In genomic region chr1:75345036-75345935, GRCm38 (mm10) we compare ENCODE assay signal across 9 mouse cellular contexts. TPM values are rescaled to one million over a fixed set of nuclear protein-coding genes. Genes with fewer than 3 reads are reported as not detected.
DNase-seq lines count a peak whose midpoint lies in the region; ATAC-seq and TF ChIP-seq lines count a peak whose summit lies in the region.
"Had no signal": no experiment of that assay in that cellular context is flagged by ENCODE, and none has a peak within 500 bp of the region (broad histone marks: within the 10 kb centered on the region; RNA-seq: fewer than 3 reads in every experiment).

No protein-coding gene starts in this region.

- DNase-seq in spleen, adult 2 months (ENCODE audit: low read depth in 1 of 2, low spot score in 2 of 2) = no peak
- no peak for DNase-seq in spleen, postnatal 10 days (ENCODE audit: low spot score in 2 of 2)
- peak; percentile 69 for DNase-seq in kidney, postnatal 0 days (ENCODE audit: low spot score)
- DNase-seq in yolk sac, embryonic 10.5 days (ENCODE audit: low spot score) = peak; percentile 27
- DNase-seq in thymus, postnatal 14 days = no peak

- no peak overlapping the region for H3K4me3 ChIP-seq in forebrain, embryonic 13.5 days
- H3K4me3 ChIP-seq in forebrain, embryonic 16.5 days (replicated peaks; ENCODE audit: low read length) = no peak overlapping the region
- no peak overlapping the region for H3K4me3 ChIP-seq in spleen, adult 2 months (ENCODE audit: extremely low read depth, insufficient read depth, insufficient read length)
- no peak overlapping the region for H3K4me3 ChIP-seq in kidney, postnatal 0 days (replicated peaks; ENCODE audit: low read depth, low read length)
- H3K4me3 ChIP-seq: liver, embryonic 15.5 days had no signal

- H3K9ac ChIP-seq in forebrain, embryonic 13.5 days = no peak overlapping the region
- no peak overlapping the region for H3K9ac ChIP-seq in forebrain, embryonic 16.5 days (replicated peaks; ENCODE audit: low read depth, low read length)
- H3K9ac ChIP-seq in kidney, postnatal 0 days (ENCODE audit: low read depth, low read length) = 0 out of 2 replicates have a peak overlapping the region, but pooled peaks have one; percentile 23
- H3K9ac ChIP-seq: liver, embryonic 15.5 days had no signal

- no peak for TF ChIP-seq CTCF in spleen, adult 2 months (IDR thresholded peaks at IDR 0.05; ENCODE audit: extremely low read depth, insufficient read depth, insufficient read length, insufficient replicate concordance)
- peak; percentile 40 for TF ChIP-seq CTCF in kidney, postnatal 0 days (IDR thresholded peaks at IDR 0.05; ENCODE audit: low read depth)

- no peak for TF ChIP-seq POLR2A in spleen, adult 2 months (IDR thresholded peaks at IDR 0.05; ENCODE audit: low read depth, low read length)

- 32% methylated on average over 20 of the region's 20 CpGs for WGBS in forebrain, embryonic 13.5 days
- WGBS in forebrain, embryonic 16.5 days = 31% methylated on average over 20 of the region's 20 CpGs
- WGBS in spleen, adult 2 months = 66% methylated on average over 20 of the region's 20 CpGs
- WGBS in kidney, postnatal 0 days = 20% methylated on average over 20 of the region's 20 CpGs

- peaks cover 11% of the 10 kb centered on the region; the same call in 1 of the 2 replicates for H3K4me1 ChIP-seq in forebrain, embryonic 13.5 days
- H3K4me1 ChIP-seq in forebrain, embryonic 16.5 days (replicated peaks; ENCODE audit: control insufficient read depth, insufficient read depth, low read length) = peaks cover 4% of the 10 kb centered on the region; the same call in 1 of the 2 replicates
- no peaks in the 10 kb centered on the region for H3K4me1 ChIP-seq in spleen, adult 2 months (ENCODE audit: control insufficient read depth, insufficient read depth, insufficient read length)
- peaks cover 23% of the 10 kb centered on the region for H3K4me1 ChIP-seq in kidney, postnatal 0 days (replicated peaks; ENCODE audit: insufficient read depth, low read length)
- H3K4me1 ChIP-seq: liver, embryonic 15.5 days had no signal

- H3K27ac ChIP-seq in forebrain, embryonic 13.5 days = no peak overlapping the region
- no peak overlapping the region for H3K27ac ChIP-seq in forebrain, embryonic 16.5 days (ENCODE audit: low read length)
- H3K27ac ChIP-seq in spleen, adult 2 months (ENCODE audit: insufficient read depth, low read length) = peak overlapping the region; percentile 41
- peak overlapping the region; percentile 82 for H3K27ac ChIP-seq in kidney, postnatal 0 days
- H3K27ac ChIP-seq: liver, embryonic 15.5 days had no signal

- no peaks in the 10 kb centered on the region for H3K9me3 ChIP-seq in forebrain, embryonic 13.5 days (replicated peaks)
- H3K9me3 ChIP-seq in forebrain, embryonic 16.5 days (ENCODE audit: control insufficient read depth, low read length) = no peaks in the 10 kb centered on the region
- H3K9me3 ChIP-seq in kidney, postnatal 0 days (replicated peaks; ENCODE audit: low read length) = no peaks in the 10 kb centered on the region
- H3K9me3 ChIP-seq: liver, embryonic 15.5 days had no signal

- peaks cover 28% of the 10 kb centered on the region for H3K27me3 ChIP-seq in forebrain, embryonic 13.5 days
- H3K27me3 ChIP-seq in forebrain, embryonic 16.5 days (replicated peaks; ENCODE audit: control insufficient read depth, insufficient read depth, low read length) = no peaks in the 10 kb centered on the region
- no peaks in the 10 kb centered on the region for H3K27me3 ChIP-seq in spleen, adult 2 months (ENCODE audit: control insufficient read depth, insufficient read depth, low read length)
- no peaks in the 10 kb centered on the region for H3K27me3 ChIP-seq in kidney, postnatal 0 days (ENCODE audit: insufficient read depth, low read length)

- no peak for ATAC-seq in forebrain, embryonic 13.5 days
- ATAC-seq in forebrain, embryonic 16.5 days = no peak
- no peak; the same call in 1 of the 2 replicates for ATAC-seq in kidney, postnatal 0 days (replicated peaks; ENCODE audit: low FRiP score, low read depth)
- no peak for ATAC-seq in megakaryocyte, adult 5-6 weeks (ENCODE audit: poor library complexity, severe bottlenecking)

- no peaks in the 10 kb centered on the region for H3K36me3 ChIP-seq in forebrain, embryonic 13.5 days (ENCODE audit: poor library complexity, severe bottlenecking)
- no peaks in the 10 kb centered on the region for H3K36me3 ChIP-seq in forebrain, embryonic 16.5 days (ENCODE audit: control insufficient read depth, insufficient read depth)
- no peaks in the 10 kb centered on the region for H3K36me3 ChIP-seq in spleen, adult 2 months (ENCODE audit: control insufficient read depth, insufficient read depth, low read length)
- no peaks in the 10 kb centered on the region for H3K36me3 ChIP-seq in kidney, postnatal 0 days (ENCODE audit: insufficient read depth, low read length)
- H3K36me3 ChIP-seq: liver, embryonic 15.5 days had no signal

- H3K4me2 ChIP-seq in forebrain, embryonic 13.5 days = 0 out of 2 replicates have a peak overlapping the region, but pooled peaks have one; percentile 24
- H3K4me2 ChIP-seq in forebrain, embryonic 16.5 days (ENCODE audit: low read length) = no peak overlapping the region
- H3K4me2 ChIP-seq in kidney, postnatal 0 days (ENCODE audit: low read length) = peak overlapping the region; percentile 27
- H3K4me2 ChIP-seq: liver, embryonic 15.5 days had no signal

RNA-seq across cellular contexts. Expression of gene Des, which starts 14.8 kb away (rescaled TPM):
- polyA plus RNA-seq in forebrain, embryonic 13.5 days (2015; fragmentation: Nextera tagmentation; extraction: Ambion mirVana) = 0.81 and 1.1 TPM in 2 replicates
- polyA plus RNA-seq in forebrain, embryonic 16.5 days (2015; fragmentation: Nextera tagmentation; extraction: Ambion mirVana) = 1.2 and 1.5 TPM in 2 replicates
- polyA plus RNA-seq in spleen, adult 2 months (2012; rRNA removed) = 40.5 and 49.3 TPM in 2 replicates
- 18.6 and 19.1 TPM in 2 replicates for polyA plus RNA-seq in kidney, postnatal 0 days (2015; fragmentation: Nextera tagmentation; extraction: Ambion mirVana)
- not detected in 2 replicates for total RNA-seq in megakaryocyte, adult 5-6 weeks (2015)
- total RNA-seq in megakaryocyte, adult 5-6 weeks (2017) = not detected in 2 replicates

RNA-seq across cellular contexts. Expression of gene Dnpep, which starts 27.5 kb away (rescaled TPM):
- 140 and 142 TPM in 2 replicates for polyA plus RNA-seq in forebrain, embryonic 13.5 days (2015; fragmentation: Nextera tagmentation; extraction: Ambion mirVana)
- 146 and 150 TPM in 2 replicates for polyA plus RNA-seq in forebrain, embryonic 16.5 days (2015; fragmentation: Nextera tagmentation; extraction: Ambion mirVana)
- 76.1 and 81.0 TPM in 2 replicates for polyA plus RNA-seq in spleen, adult 2 months (2012; rRNA removed)
- 128 and 137 TPM in 2 replicates for polyA plus RNA-seq in kidney, postnatal 0 days (2015; fragmentation: Nextera tagmentation; extraction: Ambion mirVana)
- 26.2 and 32.0 TPM in 2 replicates for total RNA-seq in megakaryocyte, adult 5-6 weeks (2015)
- 31.1 and 35.9 TPM in 2 replicates for total RNA-seq in megakaryocyte, adult 5-6 weeks (2017)

RNA-seq across cellular contexts. Expression of gene Speg, which starts 29.8 kb away (rescaled TPM):
- 7.6 and 9.0 TPM in 2 replicates for polyA plus RNA-seq in forebrain, embryonic 13.5 days (2015; fragmentation: Nextera tagmentation; extraction: Ambion mirVana)
- 10.7 and 12.9 TPM in 2 replicates for polyA plus RNA-seq in forebrain, embryonic 16.5 days (2015; fragmentation: Nextera tagmentation; extraction: Ambion mirVana)
- polyA plus RNA-seq in spleen, adult 2 months (2012; rRNA removed) = 14.3 and 21.2 TPM in 2 replicates
- 40.1 and 44.3 TPM in 2 replicates for polyA plus RNA-seq in kidney, postnatal 0 days (2015; fragmentation: Nextera tagmentation; extraction: Ambion mirVana)
- total RNA-seq in megakaryocyte, adult 5-6 weeks (2015) = not detected in 2 replicates
- total RNA-seq in megakaryocyte, adult 5-6 weeks (2017) = 0.11 TPM in 1 of 2 replicates, not detected in the other

Comparison
In these comparisons a context has a peak if more than half of its experiments do, and no peak if none do; other contexts are left out.
1. H3K27ac ChIP-seq: peak in spleen, adult 2 months (single experiment) and kidney, postnatal 0 days (single experiment); none in forebrain, embryonic 13.5 days (single experiment) and forebrain, embryonic 16.5 days (single experiment).
2. DNase-seq: peak in kidney, postnatal 0 days (single experiment) and yolk sac, embryonic 10.5 days (single experiment); none in spleen, adult 2 months (0 of 2), spleen, postnatal 10 days (0 of 2) and thymus, postnatal 14 days (single experiment).